Mouse (Mus musculus) left cerebral cortex, postnatal 14 days (tissue): Measurements from ENCODE around the gene Fam57b. TPM values are rescaled to one million over a fixed set of nuclear protein-coding genes. Genes with fewer than 3 reads are reported as not detected.

Experiments
- DNase-seq, 2 experiments: peaks; one replicate each; pipeline ENCODE4 v3.0.0; 2021 to 2022; ENCODE audit warnings: low spot score in 2 of 2, mixed read lengths in 1 of 2
- intact Hi-C: fragments of 180-260 bp; cut with DNase I; formaldehyde crosslinking; loops from one replicate; pipeline ENCODE4 v1.15.1; 2025
- total RNA-seq, 2 experiments: library from RNA; stranded (reverse); gene quantifications; 2 replicates each; pipeline ENCODE4 v1.2.3; 2021

Fam57b gene
- total RNA-seq, 2 experiments from 2014 or later: 117 to 118 TPM

GRCm38 (mm10) chr7:126850161-126850560 is 52.7 kb downstream of the Fam57b start:
- DNase-seq: no peak
- intact Hi-C loops: no loop called here

- intact Hi-C loops: no loop called here
- DNase-seq: no peak
Observed at GRCm38 (mm10) chr7:126851192-126851591, 53.7 kb downstream of the Fam57b start.

GRCm38 (mm10) chr7:126853454-126853853 is 56.0 kb downstream of the Fam57b start:
- intact Hi-C loops: no loop called here
- no peak for DNase-seq

GRCm38 (mm10) chr7:126855641-126856040 is 58.2 kb downstream of the Fam57b start:
- intact Hi-C loops: no loop called here
- no peak for DNase-seq

GRCm38 (mm10) chr7:126856741-126857420 is 59.4 kb downstream of the Fam57b start:
- intact Hi-C loops: no loop called here
- no peak for DNase-seq

GRCm38 (mm10) chr7:126860987-126861386 is 63.5 kb downstream of the Fam57b start:
- DNase-seq: no peak
- intact Hi-C loops: no loop called here

- DNase-seq: peak; percentile 92 to 93
- intact Hi-C loops: no loop called here
Observed at GRCm38 (mm10) chr7:126861429-126862130, 64.1 kb downstream of the Fam57b start, which contains the start of gene Hirip3. Gene Hirip3, plus strand, starts transcription at chr7:126861972.

- intact Hi-C loops: no loop called here
- peak; percentile 96 to 97 for DNase-seq
Observed at GRCm38 (mm10) chr7:126862147-126862784, 64.8 kb downstream of the Fam57b start, which contains the start of gene Ino80e. Gene Ino80e, minus strand, starts transcription at chr7:126862377.

GRCm38 (mm10) chr7:126863791-126864190 is 66.3 kb downstream of the Fam57b start:
- intact Hi-C loops: no loop called here
- DNase-seq: no peak

GRCm38 (mm10) chr7:126867534-126867933 is 70.1 kb downstream of the Fam57b start:
- no peak for DNase-seq
- intact Hi-C loops: no loop called here

- intact Hi-C loops: no loop called here
- no peak for DNase-seq
Observed at GRCm38 (mm10) chr7:126868003-126868402, 70.5 kb downstream of the Fam57b start.

GRCm38 (mm10) chr7:126869780-126870519 is 72.5 kb downstream of the Fam57b start:
- no peak for DNase-seq
- intact Hi-C loops: no loop called here

GRCm38 (mm10) chr7:126870520-126870891 is 73.0 kb downstream of the Fam57b start:
- DNase-seq: no peak
- intact Hi-C loops: no loop called here

- intact Hi-C loops: no loop called here
- no peak for DNase-seq
Observed at GRCm38 (mm10) chr7:126877239-126877638, 79.8 kb downstream of the Fam57b start.

Other genes with a start within 250 kb of the Fam57b start
- 100 to 1,000 TPM; 182 to 186 TPM for gene Eif3c, start 231.3 kb upstream of the Fam57b start, total RNA-seq
- under 1 TPM; 0.26 to 0.32 TPM for gene Apobr, start 212.7 kb upstream of the Fam57b start, total RNA-seq
- 10 to 100 TPM; 20.4 to 21.5 TPM for gene Cln3, start 211.9 kb upstream of the Fam57b start, total RNA-seq
- not detected for gene Il27, start 202.7 kb upstream of the Fam57b start, total RNA-seq
- gene Nupr1, start 166.8 kb upstream of the Fam57b start, total RNA-seq: 10 to 100 TPM; 11.5 to 15.9 TPM
- gene Sgf29, start 148.4 kb upstream of the Fam57b start, total RNA-seq: 10 to 100 TPM; 32.0 to 33.8 TPM
- gene Sult1a1, start 121.2 kb upstream of the Fam57b start, total RNA-seq: 10 to 100 TPM in 1 of 2 experiments, 1 to 10 TPM in 1; 6.7 to 12.7 TPM
- gene Bola2, start 102.3 kb upstream of the Fam57b start, total RNA-seq: 100 to 1,000 TPM; 108 to 113 TPM
- gene Slx1b, start 101.9 kb upstream of the Fam57b start, total RNA-seq: 10 to 100 TPM; 13.6 to 15.9 TPM
- gene Coro1a, start 89.9 kb upstream of the Fam57b start, total RNA-seq: 100 to 1,000 TPM; 173 to 185 TPM
- gene Mapk3, start 38.1 kb upstream of the Fam57b start, total RNA-seq: 100 to 1,000 TPM; 209 to 214 TPM
- gene Gdpd3, start 31.3 kb upstream of the Fam57b start, total RNA-seq: 1 to 10 TPM; 2.0 to 2.5 TPM
- 100 to 1,000 TPM; 247 to 269 TPM for gene Ypel3, start 20.7 kb upstream of the Fam57b start, total RNA-seq
- gene Tbx6, start 16.2 kb upstream of the Fam57b start, total RNA-seq: under 1 TPM; 0.51 to 0.92 TPM
- 10 to 100 TPM; 48.9 to 49.6 TPM for gene Ppp4c, start 5.2 kb upstream of the Fam57b start, total RNA-seq
- gene 4930451I11Rik, start 34.0 kb downstream of the Fam57b start, total RNA-seq: not detected
- gene Doc2a, start 49.7 kb downstream of the Fam57b start, total RNA-seq: 10 to 100 TPM; 54.8 to 62.4 TPM
- gene Hirip3, start 64.3 kb downstream of the Fam57b start, total RNA-seq: 10 to 100 TPM; 30.2 to 32.1 TPM
- gene Ino80e, start 64.7 kb downstream of the Fam57b start, total RNA-seq: 10 to 100 TPM; 51.8 to 52.2 TPM
- 100 to 1,000 TPM; 163 to 169 TPM for gene Taok2, start 87.0 kb downstream of the Fam57b start, total RNA-seq
- 10 to 100 TPM; 21.1 to 23.7 TPM for gene Tmem219, start 125.2 kb downstream of the Fam57b start, total RNA-seq
- gene Kctd13, start 131.2 kb downstream of the Fam57b start, total RNA-seq: 100 to 1,000 TPM; 144 to 151 TPM
- gene Asphd1, start 151.9 kb downstream of the Fam57b start, total RNA-seq: 10 to 100 TPM; 49.1 to 52.0 TPM
- 100 to 1,000 TPM; 335 to 339 TPM for gene Sez6l2, start 152.9 kb downstream of the Fam57b start, total RNA-seq
- gene Cdipt, start 178.2 kb downstream of the Fam57b start, total RNA-seq: 100 to 1,000 TPM; 187 to 196 TPM
- gene Cdiptos, start 178.4 kb downstream of the Fam57b start, total RNA-seq: under 1 TPM in 1 of 2 experiments, not detected in 1; 0.42 TPM
- 1 to 10 TPM; 4.9 to 5.1 TPM for gene Mvp, start 217.0 kb downstream of the Fam57b start, total RNA-seq
- not detected for gene Pagr1b, start 218.8 kb downstream of the Fam57b start, total RNA-seq
- gene Pagr1a, start 219.7 kb downstream of the Fam57b start, total RNA-seq: 10 to 100 TPM; 14.5 to 19.3 TPM
- 10 to 100 TPM; 33.6 to 43.7 TPM for gene Gm42742, start 223.4 kb downstream of the Fam57b start, total RNA-seq
- 100 to 1,000 TPM; 165 to 186 TPM for gene Prrt2, start 223.5 kb downstream of the Fam57b start, total RNA-seq
- gene Maz, start 229.4 kb downstream of the Fam57b start, total RNA-seq: 100 to 1,000 TPM; 260 to 271 TPM
- 10 to 100 TPM in 1 of 2 experiments, 1 to 10 TPM in 1; 9.6 to 10.4 TPM for gene Kif22, start 244.8 kb downstream of the Fam57b start, total RNA-seq